Mouse (Mus musculus) liver, adult 2 months (tissue): ENCODE results near the gene Scaper. TPM values are rescaled to one million over a fixed set of nuclear protein-coding genes. Genes with fewer than 3 reads are reported as not detected.
A peak's percentile ranks its signal among the peaks of the same experiment; 100 is the strongest.

Experiments
- DNase-seq: peaks from one replicate; pipeline ENCODE4 v3.0.0-alpha.2; 2011; ENCODE audit warnings: low read depth, low spot score; ENCODE audit errors: extremely low read depth
- H3K27ac ChIP-seq: fragments of 200-500 bp; replicated peaks from 2 replicates; pipeline ENCODE4 v1.5.1; 2012; ENCODE audit warnings: low read depth, mild to moderate bottlenecking, control low read depth, inconsistent platforms, low read length; ENCODE audit not compliant: insufficient read depth
- H3K27me3 ChIP-seq: fragments of 200-500 bp; 2 replicates; pipeline ENCODE4 v1.6.1; 2012; ENCODE audit warnings: mild to moderate bottlenecking, moderate library complexity, low read length, inconsistent platforms; ENCODE audit not compliant: control insufficient read depth, insufficient read depth
- H3K36me3 ChIP-seq: fragments of 200-500 bp; 2 replicates; pipeline ENCODE4 v1.6.1; 2012; ENCODE audit warnings: low read length, inconsistent platforms; ENCODE audit not compliant: control insufficient read depth, insufficient read depth
- H3K4me1 ChIP-seq: fragments of 200-500 bp; 2 replicates; pipeline ENCODE4 v1.6.1; 2011; ENCODE audit warnings: low read length; ENCODE audit not compliant: control insufficient read depth, insufficient read depth
- H3K4me3 ChIP-seq: fragments of 200-500 bp; 2 replicates; pipeline ENCODE4 v1.5.1; 2011; ENCODE audit warnings: low read depth, mild to moderate bottlenecking, control low read depth, low read length, moderate library complexity; ENCODE audit not compliant: insufficient read depth
- H3K79me2 ChIP-seq: fragments of 200-500 bp; 2 replicates; pipeline ENCODE4 v1.6.1; 2012; ENCODE audit warnings: inconsistent platforms, mild to moderate bottlenecking, low read length, moderate library complexity; ENCODE audit not compliant: control insufficient read depth, insufficient read depth
- H3K9ac ChIP-seq: fragments of 200-500 bp; 2 replicates; pipeline ENCODE4 v1.6.1; 2012; ENCODE audit warnings: low read depth, mild to moderate bottlenecking, control low read depth, inconsistent platforms, low read length
- CTCF ChIP-seq: fragments of 200-500 bp; IDR thresholded peaks from 2 replicates; pipeline ENCODE4 v1.5.1; 2011; ENCODE audit warnings: low read depth, low read length, control low read depth
- POLR2A ChIP-seq: fragments of 200-500 bp; IDR thresholded peaks from 2 replicates; pipeline ENCODE4 v1.6.1; 2011; ENCODE audit warnings: low read length, control low read depth; ENCODE audit not compliant: insufficient read depth; ENCODE audit errors: extremely low read depth
- WGBS: fragments of 180-500 bp; shearing (Covaris S2); methylation state at CpG from one replicate; pipeline ENCODE4 v1.1.7; 2018; 5-methylcytosine and 5-hydroxymethylcytosine counted together
- polyA plus RNA-seq: library from polyadenylated mRNA; depleted of rRNA; stranded (reverse); fragments of >200 nt; gene quantifications from 2 replicates; pipeline ENCODE4 v1.2.3, GENCODE M21; 2012
- total RNA-seq: library from RNA; depleted of rRNA; stranded (reverse); fragments of >200 nt; gene quantifications from 2 replicates; pipeline ENCODE4 v1.2.3, GENCODE M21; 2014

The Scaper gene
- total and polyA plus RNA-seq, 2 experiments: 1.4 to 9.5 TPM

DNA sequence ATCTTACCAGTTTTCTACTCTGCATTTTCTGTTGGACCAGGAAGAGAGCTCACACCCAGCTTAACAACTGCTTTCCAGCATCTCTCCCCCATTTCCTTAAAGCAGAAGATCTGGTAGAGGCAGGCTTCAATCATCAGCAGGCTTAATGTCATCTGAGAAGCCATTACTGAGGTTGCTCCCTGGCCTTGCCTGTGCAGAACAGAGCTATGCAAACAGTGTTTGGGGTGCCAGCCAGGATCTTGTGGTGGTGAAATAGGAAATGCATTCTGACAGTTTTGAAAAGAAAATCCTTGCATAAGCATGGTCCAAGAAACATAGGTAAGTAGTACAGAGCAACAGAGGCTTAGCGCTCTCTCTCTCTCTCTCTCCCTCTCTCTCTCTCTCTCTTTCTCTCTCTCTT, 377.0 kb downstream of the Scaper start:
- no peak overlapping the region for H3K4me3 ChIP-seq

DNA sequence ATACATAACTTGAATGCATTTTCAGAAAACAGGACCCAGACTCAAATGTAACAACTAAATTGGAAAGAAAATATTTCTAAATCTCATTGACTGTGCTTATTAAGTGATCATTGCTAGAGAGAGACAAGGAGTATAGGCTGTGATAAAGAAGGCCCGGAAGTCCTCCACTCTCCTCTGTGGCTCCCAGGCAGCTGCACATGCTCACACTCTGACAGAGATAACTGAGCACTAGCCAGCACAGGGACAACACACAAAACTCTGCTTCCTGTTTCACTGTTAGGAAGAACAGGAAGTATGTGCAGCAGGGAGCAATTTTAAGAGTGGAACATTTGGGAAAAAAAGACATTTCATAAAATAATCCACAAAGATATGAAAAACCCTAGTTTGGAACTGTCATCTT, 382.9 kb downstream of the Scaper start:
- no peak for TF ChIP-seq CTCF
- no peak for TF ChIP-seq POLR2A
- H3K4me1 ChIP-seq: no peaks in the 10 kb centered on the region
- no peak overlapping the region for H3K9ac ChIP-seq
- H3K36me3 ChIP-seq: no peaks in the 10 kb centered on the region
- 82% methylated on average over 1 of the region's 1 CpGs for WGBS
- H3K79me2 ChIP-seq: no peaks in the 10 kb centered on the region
- DNase-seq: no peak
- H3K4me3 ChIP-seq: no peak overlapping the region
- no peaks in the 10 kb centered on the region for H3K27me3 ChIP-seq
- H3K27ac ChIP-seq: no peak overlapping the region

More for the DNA sequence above, 377.0 kb downstream of the Scaper start:
- DNase-seq: peak; percentile 69
- Histone ChIP-seq H3K9ac (no peak overlapping the region), H3K27me3 (no peaks in the 10 kb centered on the region), H3K36me3 (no peaks in the 10 kb centered on the region), H3K27ac (no peak overlapping the region), H3K4me1 (peaks cover 2% of the 10 kb centered on the region; the same call in 1 of the 2 replicates), H3K79me2 (no peaks in the 10 kb centered on the region)
- WGBS: 30% methylated on average over 1 of the region's 1 CpGs
- no peak for TF ChIP-seq CTCF
- no peak for TF ChIP-seq POLR2A

DNA sequence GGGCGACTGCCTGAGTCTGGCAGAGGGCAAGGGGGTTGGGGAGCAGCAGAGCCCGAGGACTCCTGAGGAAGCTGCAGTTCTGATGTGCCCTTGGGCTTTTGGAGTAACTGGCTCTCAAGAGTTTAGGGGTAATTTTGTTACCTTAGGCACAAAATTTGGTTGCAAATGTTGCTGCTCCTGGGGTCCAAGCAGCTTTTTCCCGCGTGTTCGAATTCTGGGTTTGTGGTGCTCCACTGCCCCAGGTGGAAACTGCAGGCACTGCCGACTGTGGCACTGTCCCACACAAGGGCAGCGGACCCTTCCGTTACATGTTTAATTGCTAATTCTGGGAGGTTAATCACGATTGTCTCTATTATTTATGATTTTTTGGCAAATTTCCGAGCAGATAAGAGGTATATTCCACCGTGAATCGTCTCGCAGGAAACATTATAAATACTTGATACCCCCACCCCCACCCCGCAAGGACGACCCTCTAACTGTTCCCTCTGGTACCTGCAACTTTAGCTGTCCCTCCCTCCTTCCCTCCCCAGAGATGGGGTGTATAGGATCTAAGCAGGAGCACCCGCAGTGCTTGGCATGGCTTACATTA, 388.5 kb downstream of the Scaper start:
- H3K27me3 ChIP-seq: peaks cover 24% of the 10 kb centered on the region

DNA sequence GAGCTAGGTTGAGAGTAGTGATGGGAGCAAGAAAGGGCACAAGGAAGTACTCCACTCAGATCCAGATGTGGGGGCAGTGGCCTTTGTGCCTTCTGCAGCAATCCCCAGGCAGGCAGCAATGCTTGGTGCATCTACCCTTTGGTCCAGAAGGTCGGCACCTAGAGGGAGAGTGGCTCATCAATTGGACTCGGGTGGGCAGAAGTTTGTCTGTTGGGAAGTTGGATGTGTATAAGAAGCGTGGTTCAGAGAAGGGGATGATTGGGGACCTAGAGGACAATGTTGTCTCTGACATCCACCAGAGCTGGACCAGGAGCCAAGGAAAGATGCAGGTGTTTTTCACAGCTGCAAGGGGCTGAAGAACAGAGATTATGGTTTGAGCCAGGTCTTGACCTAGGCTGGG, 389.0 kb downstream of the Scaper start:
- Histone ChIP-seq H3K36me3 (no peaks in the 10 kb centered on the region), H3K4me3 (no peak overlapping the region), H3K27ac (no peak overlapping the region), H3K79me2 (no peaks in the 10 kb centered on the region), H3K9ac (no peak overlapping the region), H3K4me1 (peaks cover 2% of the 10 kb centered on the region), H3K27me3 (peaks cover 29% of the 10 kb centered on the region)
- WGBS: 46% methylated on average over 3 of the region's 3 CpGs
- TF ChIP-seq POLR2A (no peak), CTCF (no peak)
- DNase-seq: no peak

More for the DNA sequence above, 388.5 kb downstream of the Scaper start:
- Histone ChIP-seq H3K4me3 (no peak overlapping the region), H3K4me1 (no peaks in the 10 kb centered on the region; the same call in 1 of the 2 replicates), H3K9ac (no peak overlapping the region), H3K79me2 (no peaks in the 10 kb centered on the region), H3K36me3 (no peaks in the 10 kb centered on the region), H3K27ac (no peak overlapping the region)
- DNase-seq: no peak
- 31% methylated on average over 16 of the region's 16 CpGs for WGBS
- TF ChIP-seq CTCF (no peak), POLR2A (no peak)

DNA sequence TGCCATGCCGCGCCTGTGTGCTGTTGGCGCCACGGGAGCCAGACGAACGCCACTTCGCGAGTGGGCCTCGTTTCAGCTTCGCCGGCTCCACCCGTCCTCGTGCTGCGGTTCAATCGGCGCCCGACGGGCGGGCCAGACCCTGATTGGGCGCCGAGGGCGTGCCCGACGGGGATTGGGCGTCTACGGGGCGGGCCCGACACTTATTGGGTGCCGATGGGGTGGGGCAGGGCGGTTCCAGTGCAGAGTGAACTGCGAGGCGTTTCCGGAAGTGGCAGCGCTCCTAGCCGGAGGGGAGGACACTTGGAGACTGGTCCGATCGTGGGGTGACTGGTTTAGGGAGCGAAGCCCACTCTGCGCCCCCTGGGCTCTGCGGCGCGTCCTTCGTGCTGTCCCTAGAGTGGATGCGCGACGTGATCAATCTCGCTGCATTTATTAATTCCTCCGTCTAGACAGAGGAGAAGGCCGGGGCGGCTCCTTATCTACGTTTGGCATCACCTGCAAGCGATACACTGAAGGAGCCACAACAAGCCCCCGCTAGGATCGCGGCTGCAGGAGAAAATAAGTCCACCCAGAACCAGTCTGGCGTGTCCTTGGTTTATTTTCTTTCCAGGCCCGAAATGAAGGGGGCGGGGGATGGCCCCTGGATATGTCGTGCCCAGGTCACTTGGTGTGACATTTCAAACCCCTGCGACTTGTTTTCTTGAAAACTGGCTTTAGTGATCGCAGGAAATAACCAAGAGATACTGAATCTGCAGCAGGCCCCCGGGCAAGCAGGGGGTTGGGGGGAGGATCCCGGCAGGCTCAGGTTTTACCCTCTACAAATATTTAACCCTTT, 391.5 kb downstream of the Scaper start:
- Histone ChIP-seq H3K27me3 (peaks cover 48% of the 10 kb centered on the region), H3K36me3 (no peaks in the 10 kb centered on the region), H3K27ac (no peak overlapping the region), H3K79me2 (no peaks in the 10 kb centered on the region), H3K9ac (no peak overlapping the region), H3K4me3 (peak overlapping the region; percentile 24; the same call in 1 of the 2 replicates), H3K4me1 (peaks cover 4% of the 10 kb centered on the region)
- WGBS: 7% methylated on average over 63 of the region's 63 CpGs
- TF ChIP-seq POLR2A: no peak
- TF ChIP-seq CTCF: no peak
- DNase-seq: no peak
